ENCODE assay signal across 7 mouse cellular contexts in genomic region chr10:13473833-13474567, GRCm38 (mm10). TPM values are rescaled to one million over a fixed set of nuclear protein-coding genes. Genes with fewer than 3 reads are reported as not detected.
DNase-seq lines count a peak whose midpoint lies in the region; ATAC-seq lines count a peak whose summit lies in the region.

Phactr2 (minus strand) TSS chr10:13474412.

- peak within 1 kb of the TSS; percentile 66 for H3K4me3 ChIP-seq in limb, embryonic 12.5 days (replicated peaks)
- H3K4me3 ChIP-seq in midbrain, embryonic 11.5 days (ENCODE audit: low read depth, low read length) = peak within 1 kb of the TSS; percentile 66

- peaks cover 67% of the 10 kb centered on the region for H3K27me3 ChIP-seq in limb, embryonic 12.5 days
- peaks cover 13% of the 10 kb centered on the region; the same call in 1 of the 2 replicates for H3K27me3 ChIP-seq in midbrain, embryonic 11.5 days (ENCODE audit: control insufficient read depth, insufficient read depth, low read length)

- WGBS in limb, embryonic 12.5 days = under 1% methylated on average over 65 of the region's 71 CpGs
- under 1% methylated on average over 64 of the region's 71 CpGs for WGBS in midbrain, embryonic 11.5 days

- H3K4me2 ChIP-seq in limb, embryonic 12.5 days = peak within 1 kb of the TSS; percentile 99
- H3K4me2 ChIP-seq in midbrain, embryonic 11.5 days = peak within 1 kb of the TSS; percentile 100

- peak within 1 kb of the TSS; percentile 70 for H3K9ac ChIP-seq in limb, embryonic 12.5 days (replicated peaks)
- peak within 1 kb of the TSS; percentile 81 for H3K9ac ChIP-seq in midbrain, embryonic 11.5 days (ENCODE audit: low read length)

- no peaks in the 10 kb centered on the region for H3K36me3 ChIP-seq in limb, embryonic 12.5 days
- no peaks in the 10 kb centered on the region for H3K36me3 ChIP-seq in midbrain, embryonic 11.5 days (ENCODE audit: control insufficient read depth, insufficient read depth, low read length)

- H3K27ac ChIP-seq in limb, embryonic 12.5 days = no peak within 1 kb of the TSS
- no peak within 1 kb of the TSS for H3K27ac ChIP-seq in midbrain, embryonic 11.5 days (ENCODE audit: low read depth, low read length)

- ATAC-seq in activated CD4-positive, CD25-positive, alpha-beta regulatory T cell, adult 4 months = peak; percentile 79
- ATAC-seq in limb, embryonic 12.5 days (ENCODE audit: insufficient number of reproducible peaks, insufficient read depth, low FRiP score, low TSS enrichment, low read depth) = peak; percentile 77; the same call in 1 of the 2 replicates
- ATAC-seq in midbrain, embryonic 11.5 days (ENCODE audit: low FRiP score) = peak; percentile 84

- DNase-seq in cerebellum, postnatal 10 days = peak; percentile 44 to 48
- DNase-seq in gastrocnemius, postnatal 25 days = peak; percentile 10
- peak; percentile 72 for DNase-seq in induced T-regulatory cell, adult 2 months (ENCODE audit: low read depth)
- DNase-seq in midbrain, embryonic 11.5 days (ENCODE audit: low spot score, missing footprints) = peak; percentile 96
- DNase-seq in spleen, adult 18-20 months = peak; percentile 25 to 57

- H3K9me3 ChIP-seq in limb, embryonic 12.5 days = no peaks in the 10 kb centered on the region
- H3K9me3 ChIP-seq in midbrain, embryonic 11.5 days (ENCODE audit: control insufficient read depth, low read length) = no peaks in the 10 kb centered on the region

- peaks cover 9% of the 10 kb centered on the region; the same call in 1 of the 2 replicates for H3K4me1 ChIP-seq in limb, embryonic 12.5 days (replicated peaks)
- peaks cover 10% of the 10 kb centered on the region for H3K4me1 ChIP-seq in midbrain, embryonic 11.5 days (ENCODE audit: control insufficient read depth, insufficient read depth, low read length)

RNA-seq across cellular contexts. Expression of gene Phactr2, which starts in this region (rescaled TPM):
- polyA plus RNA-seq in activated CD4-positive, CD25-positive, alpha-beta regulatory T cell, adult 4 months (2017; shearing (Covaris generic)) = 1 to 10 TPM; 1.7 to 3.1 TPM
- 10 to 100 TPM; 13.3 to 15.6 TPM for total RNA-seq in gastrocnemius, postnatal 25 days (2021)
- 21.7 and 23.5 TPM in 2 replicates for polyA plus RNA-seq in limb, embryonic 12.5 days (2016; fragmentation: Nextera tagmentation; extraction: Ambion mirVana)
- polyA plus RNA-seq in midbrain, embryonic 11.5 days (2014; fragmentation: Nextera tagmentation; extraction: Ambion mirVana) = 13.7 and 14.2 TPM in 2 replicates

Comparison
In these comparisons a context has a peak if more than half of its experiments do, and no peak if none do; other contexts are left out.
1. DNase-seq: peak in every context shown above with its lines; median percentile 96 in midbrain, embryonic 11.5 days; 72 in induced T-regulatory cell, adult 2 months; 46 in cerebellum, postnatal 10 days; 41 in spleen, adult 18-20 months; 10 in gastrocnemius, postnatal 25 days.